Mouse (Mus musculus) testis, adult 2 months (tissue): ENCODE results near the gene Actr3.

Source experiments
- CTCF ChIP-seq: fragments of 200-500 bp; IDR thresholded peaks from 2 replicates; pipeline ENCODE4 v1.5.1; 2012; ENCODE audit warnings: low read depth, mild to moderate bottlenecking, inconsistent platforms, low read length, moderate library complexity; ENCODE audit not compliant: control insufficient read depth, insufficient read depth, insufficient replicate concordance
- POLR2A ChIP-seq: fragments of 200-500 bp; IDR thresholded peaks from 2 replicates; pipeline ENCODE4 v1.6.1; 2012; ENCODE audit warnings: low read depth, mild to moderate bottlenecking, inconsistent platforms, low read length, moderate library complexity; ENCODE audit not compliant: control insufficient read depth

DNA sequence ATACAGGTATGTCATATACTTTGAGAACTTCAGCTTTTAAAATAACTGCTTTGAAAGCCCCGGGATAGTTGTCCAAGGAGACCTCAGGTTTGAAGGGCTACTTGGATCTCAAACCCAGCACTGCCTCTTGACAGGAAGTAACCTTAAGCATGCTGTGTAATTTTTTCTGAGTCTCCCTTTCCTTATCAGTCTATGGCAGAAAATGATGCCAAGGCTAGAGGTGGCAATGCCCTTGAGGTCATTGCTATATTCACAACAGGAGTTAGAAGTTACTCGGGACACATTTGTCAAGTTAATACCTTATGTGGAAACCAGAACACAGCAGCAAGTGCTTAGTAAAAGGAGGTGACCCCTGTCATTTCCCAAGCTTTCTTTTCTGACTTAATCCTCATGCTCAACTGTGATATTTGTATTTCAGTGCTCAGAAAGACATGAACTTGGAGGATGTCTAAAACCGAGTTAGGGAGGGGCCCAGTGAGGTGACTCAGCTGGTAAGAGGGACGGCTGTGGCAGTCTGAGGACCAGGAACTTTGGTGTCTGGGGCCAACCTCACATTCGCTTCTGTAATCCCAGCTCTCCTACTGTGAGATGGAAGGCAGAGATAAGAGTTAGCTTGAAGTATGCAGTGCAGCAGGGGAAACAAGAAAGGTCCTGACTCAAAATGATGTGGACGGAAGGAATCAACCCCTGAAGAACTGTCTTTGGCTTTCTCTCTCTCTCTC lies 40.6 kb upstream of the Actr3 start:
- TF ChIP-seq POLR2A, result no peak
- TF ChIP-seq CTCF, result no peak
